Mouse (Mus musculus) gastrocnemius, adult 8-10 months (tissue): ENCODE data around the gene Gm49673. TPM values are rescaled to one million over a fixed set of nuclear protein-coding genes. Genes with fewer than 3 reads are reported as not detected.
"Not testable (repeated sequence)": the region's sequence is repeated elsewhere in the genome, so short reads cannot be mapped to it uniquely, and the experiment has no call there.

Experiments used
- DNase-seq, 2 experiments: peaks; one replicate each; pipeline ENCODE4 v3.0.0; 2022; ENCODE audit warnings: low spot score in 2 of 2
- total RNA-seq, 4 experiments: library from RNA; stranded (reverse); gene quantifications; 2 replicates each; pipeline ENCODE4 v1.2.4; 2022

Gene Gm49673
- total RNA-seq, 4 experiments from 2014 or later = 0.15 to 0.54 TPM; not detected in 2

DNA sequence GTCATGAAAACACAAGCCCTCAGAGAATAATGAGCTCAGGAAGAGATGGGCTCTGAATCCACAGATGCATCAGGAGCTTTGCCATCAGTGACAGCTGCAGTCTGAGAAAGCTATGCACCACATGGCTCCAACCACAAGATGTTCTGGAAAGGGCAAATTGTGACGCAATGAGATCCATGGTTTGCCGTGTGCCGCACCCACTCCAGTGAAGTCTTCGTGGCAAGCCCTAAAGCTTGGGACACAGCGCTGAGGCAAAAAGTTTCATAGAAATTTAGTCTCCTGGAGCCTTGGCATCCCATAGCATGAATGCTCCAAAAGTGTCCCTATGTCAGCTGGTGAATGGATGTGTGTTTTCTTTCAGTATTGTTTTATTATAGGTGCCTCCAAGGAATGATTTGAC lies 9.5 kb downstream of the Gm49673 start:
- not testable (repeated sequence) for DNase-seq

DNA sequence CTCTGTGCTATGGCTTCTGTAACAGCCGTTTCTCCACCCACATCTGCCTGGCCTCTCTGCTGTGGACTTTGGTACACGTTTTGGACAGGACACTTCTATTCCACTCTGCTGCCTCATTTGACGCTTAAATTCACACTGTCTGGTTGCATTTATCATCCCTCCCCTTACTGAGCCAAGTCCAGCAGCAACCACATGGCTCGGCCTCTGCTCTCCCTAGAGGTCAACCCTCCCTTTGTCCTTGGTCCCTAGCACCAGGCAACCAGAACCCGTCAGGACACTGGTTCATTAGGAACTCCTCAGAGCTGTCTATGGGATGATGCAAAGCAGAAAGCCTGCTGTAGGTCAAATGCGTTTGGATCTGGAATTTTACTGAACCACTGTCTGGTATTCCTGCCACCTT lies 16.7 kb downstream of the Gm49673 start:
- not testable (repeated sequence) for DNase-seq

DNA sequence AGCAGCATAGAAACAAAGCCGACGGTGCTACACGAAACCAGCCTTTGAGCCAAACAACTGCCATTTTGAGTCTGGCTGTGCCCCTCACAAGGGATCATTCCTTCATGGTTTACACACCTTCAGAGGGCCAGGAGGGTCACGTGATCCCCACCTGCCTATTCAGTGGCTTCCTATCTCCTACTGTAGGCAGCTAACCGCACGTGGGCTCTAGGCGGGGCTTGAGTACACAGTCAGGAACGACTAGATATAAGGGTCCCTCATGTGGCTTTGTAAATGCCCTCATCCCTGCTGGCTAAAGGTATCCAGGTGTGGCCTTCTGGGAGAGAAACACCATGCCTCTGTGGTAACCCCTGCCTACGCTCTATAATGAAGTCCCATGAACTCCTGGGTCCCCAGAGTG lies 18.0 kb downstream of the Gm49673 start:
- not testable (repeated sequence) for DNase-seq

DNA sequence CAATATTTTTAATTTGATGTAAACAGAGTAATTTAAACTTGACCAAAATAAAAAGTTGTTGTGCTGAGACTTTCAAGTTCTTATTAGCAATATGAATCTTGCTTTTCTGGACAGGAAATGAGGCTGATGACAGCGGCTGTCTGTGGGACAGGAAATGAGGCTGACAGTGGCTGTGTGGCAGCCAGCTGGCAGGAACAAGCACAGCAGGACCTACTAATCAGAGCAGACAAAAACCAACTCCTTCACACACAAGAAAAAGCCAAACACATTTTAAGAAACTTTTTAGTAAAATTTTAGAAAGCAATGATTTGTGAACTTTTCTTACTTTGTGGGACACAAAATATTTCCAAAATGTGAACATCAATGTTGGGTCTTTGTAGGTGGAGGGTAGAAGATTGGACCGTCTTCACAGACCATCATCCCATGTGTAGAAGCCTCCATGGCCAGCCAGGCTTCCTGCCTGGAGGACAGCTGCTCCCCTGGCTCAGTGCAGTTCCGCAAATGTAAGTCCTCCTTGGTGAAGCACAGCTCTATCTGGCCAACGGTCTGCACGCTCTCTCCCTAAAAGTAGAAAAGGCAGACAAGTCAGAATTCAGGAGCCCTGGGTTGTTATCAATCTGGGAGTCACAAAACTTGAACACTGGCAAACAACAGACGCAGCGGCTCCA lies 19.1 kb downstream of the Gm49673 start:
- not testable (repeated sequence) for DNase-seq

DNA sequence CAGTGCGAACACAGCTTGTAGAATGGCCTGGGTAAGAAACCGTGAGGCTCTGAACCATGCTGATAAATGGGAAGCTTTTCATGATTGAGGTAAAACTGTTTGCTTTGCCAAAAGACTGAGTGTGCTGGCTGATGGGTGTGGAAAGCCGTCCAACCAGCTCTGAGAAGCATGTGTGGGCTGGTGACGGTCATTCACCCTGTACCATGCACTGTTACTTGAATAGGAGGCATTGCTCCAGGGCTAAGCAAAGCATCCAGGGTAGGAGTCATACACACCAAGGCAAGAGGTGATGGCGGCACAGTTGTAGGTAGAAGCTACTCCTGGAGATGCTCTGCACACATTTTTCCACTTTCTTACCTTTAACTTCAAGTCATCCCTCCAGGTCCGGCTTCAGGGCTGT lies 23.0 kb downstream of the Gm49673 start:
- not testable (repeated sequence) for DNase-seq

DNA sequence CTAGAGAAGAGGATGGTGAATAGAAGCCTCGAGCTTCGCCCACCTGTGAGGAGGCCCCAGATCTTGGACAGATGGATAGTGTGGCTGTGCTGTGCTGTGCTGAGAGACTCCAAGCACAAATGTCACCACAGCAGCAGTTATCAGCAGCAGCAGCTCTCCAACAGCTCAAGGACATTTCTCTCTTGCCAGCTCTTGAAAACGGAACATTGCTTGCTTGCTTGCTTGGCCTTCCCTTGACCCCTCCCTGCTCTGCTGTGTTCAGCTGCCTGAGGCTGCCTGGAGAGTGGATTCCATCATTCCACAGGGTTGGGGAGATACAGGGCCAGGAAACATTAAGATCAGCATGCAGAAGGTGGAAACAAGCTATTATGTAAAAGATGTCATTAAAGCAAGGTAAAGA lies 24.6 kb downstream of the Gm49673 start:
- not testable (repeated sequence) for DNase-seq

DNA sequence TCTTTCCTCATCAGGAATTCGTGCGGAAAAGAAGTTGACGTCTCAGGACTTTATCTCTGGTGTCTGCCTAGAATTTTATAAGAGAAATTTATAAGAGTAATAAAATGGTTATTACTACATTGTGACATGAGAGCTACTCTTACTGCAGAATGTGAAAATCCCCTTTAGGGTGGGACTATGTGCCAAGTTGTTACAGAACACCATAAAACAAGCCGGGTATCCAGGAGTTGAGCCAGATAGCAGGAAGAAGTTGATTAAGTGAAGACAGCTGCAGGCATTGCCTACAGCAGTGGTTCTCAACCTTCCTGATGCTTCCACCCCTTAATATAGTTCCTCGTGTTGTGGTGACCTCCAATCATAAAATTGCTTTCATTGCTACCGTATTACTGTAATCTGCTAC lies 30.7 kb downstream of the Gm49673 start:
- DNase-seq = not testable (repeated sequence)

DNA sequence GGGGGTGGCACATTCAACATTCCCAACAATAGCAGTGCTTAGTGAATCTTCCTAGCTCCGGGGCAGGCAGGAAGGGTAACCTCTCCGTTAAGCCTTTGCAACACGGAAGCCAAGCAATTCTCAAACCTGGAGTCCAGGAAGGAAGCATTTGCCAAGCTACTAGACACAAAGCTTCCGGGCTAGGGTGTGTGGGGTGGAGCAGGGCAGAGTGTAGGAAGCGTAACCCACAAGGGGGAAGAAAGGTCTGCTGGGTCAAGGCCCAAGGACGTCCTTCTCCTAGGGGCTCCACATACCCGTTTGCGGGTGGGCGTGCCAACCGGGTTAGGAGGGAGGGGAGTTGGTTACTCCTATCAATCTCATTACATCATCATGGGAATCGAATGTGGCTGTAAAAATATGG lies 31.2 kb downstream of the Gm49673 start:
- not testable (repeated sequence) for DNase-seq

DNA sequence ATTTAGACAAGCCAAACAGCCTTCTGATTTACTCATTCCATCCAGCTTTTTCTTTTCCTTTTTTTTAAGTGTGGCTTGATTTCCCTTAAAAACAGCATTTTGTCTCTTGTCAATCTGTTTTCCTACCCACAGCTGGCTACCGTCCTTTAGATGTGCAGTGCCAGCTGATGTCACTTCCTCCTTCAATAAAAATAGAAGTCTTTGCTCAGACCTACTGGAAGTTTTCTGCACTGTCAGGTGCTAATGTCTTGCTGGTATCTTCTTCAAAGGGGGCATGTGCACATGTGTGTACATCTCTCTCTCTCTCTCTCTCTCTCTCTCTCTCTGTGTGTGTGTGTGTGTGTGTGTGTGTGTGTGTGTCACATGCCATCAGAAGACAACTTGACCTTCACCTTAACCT lies 35.4 kb downstream of the Gm49673 start:
- not testable (repeated sequence) for DNase-seq

DNA sequence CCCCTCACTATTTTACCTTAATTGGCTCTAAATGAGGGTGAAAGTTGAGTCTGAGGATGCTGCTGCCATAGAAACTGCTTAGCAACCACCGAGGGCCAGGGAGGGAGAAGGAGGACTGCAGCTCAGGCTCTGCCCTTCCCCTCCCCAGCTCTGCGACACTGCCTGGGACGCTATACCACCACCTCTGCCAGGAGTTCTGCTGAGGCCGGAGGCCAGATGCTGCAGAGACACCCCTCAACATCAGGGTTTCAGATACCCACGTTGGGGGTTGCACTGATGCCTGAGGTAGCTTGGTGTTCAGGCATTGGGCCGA lies 46.3 kb downstream of the Gm49673 start:
- not testable (repeated sequence) for DNase-seq

DNA sequence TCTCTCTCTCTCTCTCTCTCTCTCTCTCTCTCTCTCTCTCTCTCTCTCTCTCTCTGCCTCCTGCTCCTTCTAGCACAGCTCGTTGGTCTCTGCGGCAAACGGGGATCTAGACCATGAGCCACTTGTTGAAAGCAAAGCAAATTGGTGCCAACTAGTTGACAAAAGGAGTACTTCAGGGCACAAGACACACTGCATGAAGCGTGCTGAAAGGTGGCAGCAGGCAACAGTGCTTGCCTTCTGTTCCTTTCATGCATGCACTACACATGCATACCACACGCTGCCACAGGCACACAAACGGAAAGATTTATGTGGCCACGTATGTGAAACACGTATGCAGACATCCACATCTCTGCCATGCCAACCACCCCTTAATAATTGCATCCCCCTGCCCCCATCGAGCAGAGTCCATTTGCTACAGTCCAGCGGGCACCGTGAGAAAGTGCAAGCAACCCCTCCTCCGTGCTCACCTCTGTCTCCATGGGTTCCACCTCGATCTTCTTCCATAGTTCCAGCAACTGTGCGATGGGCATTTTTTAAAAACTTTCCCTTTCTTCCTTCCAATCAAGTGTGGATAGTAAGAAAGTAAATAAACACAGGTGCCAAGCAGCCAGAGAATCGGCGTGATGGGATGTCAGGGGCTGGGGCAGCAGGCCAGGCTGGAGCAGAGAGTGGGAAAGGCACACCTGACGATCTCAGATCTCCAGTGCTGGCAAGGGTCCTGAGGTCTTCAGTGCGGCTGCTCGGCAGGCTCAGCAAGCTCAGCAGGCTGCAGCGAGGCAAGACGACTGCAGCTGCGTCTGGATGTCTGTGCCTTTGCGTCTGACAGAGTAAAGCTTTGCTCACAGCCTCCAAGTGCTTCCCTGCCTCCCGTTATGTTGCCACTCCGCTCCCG lies 46.9 kb downstream of the Gm49673 start:
- not testable (repeated sequence) for DNase-seq

DNA sequence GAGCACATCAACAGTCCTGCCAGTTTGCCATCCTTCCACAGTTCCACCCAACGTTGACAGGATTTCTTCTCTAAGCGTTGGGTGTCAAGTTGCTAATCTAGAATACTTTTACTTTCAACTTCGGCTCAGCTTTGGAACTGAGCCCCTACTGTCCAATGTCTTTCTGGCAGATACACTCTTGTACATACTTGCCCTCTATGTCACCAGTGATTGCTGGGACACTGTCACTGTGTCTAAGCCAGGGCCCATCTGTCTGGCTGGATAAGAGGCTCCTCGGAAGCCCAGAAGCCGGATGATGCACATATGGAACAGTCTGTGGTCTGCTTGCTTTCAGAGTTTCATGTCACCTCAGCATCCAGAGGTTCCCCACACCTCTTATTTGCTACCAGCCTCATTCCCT lies 51.4 kb downstream of the Gm49673 start:
- DNase-seq = not testable (repeated sequence)

DNA sequence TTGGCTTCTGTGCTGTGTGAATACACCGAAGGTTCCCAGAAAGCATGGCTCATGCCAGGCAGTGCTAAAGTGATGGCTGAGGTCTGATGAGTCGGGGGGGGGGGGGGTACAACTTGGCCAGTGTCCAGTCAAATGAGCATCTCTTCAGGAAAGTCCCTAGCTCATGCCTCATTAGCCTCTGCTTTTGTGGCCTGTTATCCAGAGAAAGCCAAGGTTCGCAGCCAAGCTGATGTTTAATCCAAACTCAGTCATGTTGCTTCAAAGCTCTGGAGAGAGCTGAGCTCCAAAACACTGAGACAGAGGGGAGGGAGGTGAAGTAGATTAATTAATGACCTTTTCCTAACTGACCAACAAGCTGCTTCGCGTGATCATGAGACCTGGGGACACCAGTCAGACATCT lies 51.9 kb downstream of the Gm49673 start:
- not testable (repeated sequence) for DNase-seq

DNA sequence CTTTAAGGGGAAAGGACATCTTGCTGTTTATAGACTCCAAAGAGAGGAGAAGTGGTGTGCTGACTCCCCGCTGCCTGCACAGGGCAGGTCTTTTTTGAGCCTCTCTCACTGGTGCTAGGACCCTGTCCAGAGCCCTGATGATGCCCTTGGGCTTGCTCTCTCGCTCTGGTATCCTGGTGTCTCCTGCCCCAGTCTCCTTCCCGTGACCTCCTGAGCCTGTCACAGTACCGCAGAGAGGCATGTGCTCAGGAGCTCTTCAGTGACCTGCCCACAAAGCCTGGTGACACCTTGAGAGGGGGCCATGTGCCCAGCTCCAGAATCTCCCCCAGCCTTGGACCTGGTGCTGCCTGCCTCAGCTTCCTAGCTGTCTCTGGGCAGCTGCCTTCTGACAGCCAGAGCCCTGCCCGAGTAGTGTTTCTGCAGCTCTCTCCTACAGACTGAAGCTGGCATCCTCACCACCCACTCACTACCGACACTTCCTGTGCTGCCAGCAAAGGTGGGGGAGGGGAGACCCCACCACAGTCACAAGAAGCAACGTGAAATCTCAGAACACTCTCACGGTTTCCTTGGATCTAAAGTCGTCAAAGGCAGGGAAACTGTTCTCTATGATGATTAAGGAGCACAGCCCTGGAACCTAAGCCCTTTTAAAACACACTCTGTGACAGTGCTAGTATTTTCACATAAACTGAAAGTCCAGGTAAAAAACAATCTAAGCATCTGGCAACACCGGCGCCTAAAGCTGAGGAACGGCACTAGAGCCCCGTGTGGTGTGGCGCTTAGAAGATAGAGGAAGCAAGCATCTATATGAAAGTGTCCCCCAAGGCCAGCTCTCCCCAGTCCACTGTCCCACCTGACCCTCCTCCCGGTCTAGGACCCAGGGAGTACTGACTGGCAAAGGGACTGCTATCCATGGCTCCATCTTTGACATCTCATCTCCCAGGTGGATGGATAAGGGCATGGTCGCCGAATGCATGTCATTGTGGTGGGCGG lies 54.8 kb downstream of the Gm49673 start:
- DNase-seq = not testable (repeated sequence)

DNA sequence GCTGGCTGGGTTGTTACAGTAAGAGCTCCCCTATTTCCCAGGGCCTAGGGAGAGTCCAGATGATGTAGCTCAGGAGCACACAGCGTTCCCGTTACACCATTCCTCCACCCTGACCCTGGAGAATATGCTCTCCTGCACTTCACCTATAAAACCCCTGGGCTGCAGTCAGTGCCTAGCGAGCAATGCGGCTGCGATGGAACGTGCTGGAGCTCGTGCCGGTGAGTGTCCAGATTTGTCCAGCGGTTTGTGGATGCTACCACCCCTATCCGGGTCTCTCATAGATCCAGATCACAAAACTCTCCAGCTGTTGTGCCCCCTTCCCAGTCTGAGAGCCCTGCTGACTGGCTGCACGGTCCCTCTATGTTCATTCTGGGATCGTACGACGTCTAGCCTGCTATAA lies 56.3 kb downstream of the Gm49673 start:
- DNase-seq = not testable (repeated sequence)

DNA sequence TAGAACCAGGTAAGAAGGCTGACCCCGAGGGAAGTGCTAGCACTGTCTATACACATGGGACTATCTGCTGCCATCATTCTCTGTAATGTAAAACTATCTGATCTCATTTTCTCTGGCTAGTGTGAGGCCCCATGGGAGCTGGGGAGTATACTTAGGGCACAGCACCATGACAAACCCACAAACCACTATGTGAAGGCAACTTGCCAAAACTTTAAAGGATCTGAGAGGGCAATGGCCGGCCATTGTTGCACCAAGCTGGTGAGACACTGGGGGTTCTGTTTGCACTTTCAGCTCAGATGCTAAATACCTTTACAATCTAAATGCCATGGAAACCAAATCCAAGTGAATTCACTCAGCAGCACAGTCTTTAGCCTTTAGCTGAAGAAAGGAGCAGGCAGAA lies 77.7 kb downstream of the Gm49673 start:
- DNase-seq = not testable (repeated sequence)

DNA sequence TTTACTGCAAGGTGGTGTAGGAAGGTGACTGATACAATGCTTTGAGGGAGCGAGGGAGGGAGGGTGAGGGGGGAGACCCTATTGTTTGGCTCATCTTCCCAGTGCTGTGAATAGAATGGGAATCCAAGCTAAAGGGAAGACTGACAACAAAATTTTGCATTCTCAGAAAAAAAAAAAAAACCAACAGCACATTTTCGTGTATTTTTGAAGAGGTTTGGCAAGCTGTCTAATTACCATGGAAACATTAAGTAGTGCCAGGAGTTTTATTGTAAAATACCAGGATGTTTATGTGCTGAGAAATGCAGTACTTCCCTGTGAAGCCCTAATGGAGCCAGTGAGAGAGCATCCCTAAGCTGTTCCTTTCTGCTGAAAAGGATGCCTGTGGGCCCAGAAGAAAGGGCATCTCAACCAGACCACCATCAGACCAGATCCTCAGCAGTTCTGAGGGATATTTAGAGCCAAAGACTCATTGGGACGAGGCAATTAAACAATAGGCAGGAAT lies 90.9 kb downstream of the Gm49673 start:
- DNase-seq = not testable (repeated sequence)

DNA sequence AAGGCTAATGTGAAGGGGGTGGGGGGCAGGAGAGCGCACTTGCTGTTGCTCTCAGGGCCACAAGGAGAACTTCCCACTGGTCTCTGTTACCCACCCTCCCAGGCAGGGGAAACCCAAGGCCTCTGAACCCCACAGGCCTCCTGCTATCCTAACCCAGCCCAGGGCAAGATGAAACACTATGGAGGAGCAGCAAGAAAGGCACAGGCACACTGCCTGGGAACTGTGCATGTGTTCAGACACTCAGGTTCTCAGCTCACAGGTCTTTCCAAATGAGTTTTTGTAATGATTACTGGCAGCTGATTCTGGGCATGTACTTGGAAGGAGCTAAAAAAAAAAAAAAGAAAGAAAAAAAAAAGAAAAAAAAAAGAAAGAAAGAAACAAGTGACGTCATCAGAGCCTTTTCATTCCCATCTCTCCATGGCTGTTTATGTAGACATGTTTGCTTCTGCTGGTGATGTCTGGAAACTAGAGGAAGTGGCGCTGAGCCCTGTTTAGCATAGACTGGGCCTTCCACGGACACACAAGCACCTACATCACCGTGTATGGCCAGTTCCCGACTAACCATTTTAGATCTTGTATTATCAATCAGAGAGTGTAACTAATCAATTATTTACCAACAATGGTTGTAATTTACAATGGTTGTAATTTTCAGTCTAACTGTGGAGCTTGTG lies 91.5 kb downstream of the Gm49673 start:
- DNase-seq = not testable (repeated sequence)

DNA sequence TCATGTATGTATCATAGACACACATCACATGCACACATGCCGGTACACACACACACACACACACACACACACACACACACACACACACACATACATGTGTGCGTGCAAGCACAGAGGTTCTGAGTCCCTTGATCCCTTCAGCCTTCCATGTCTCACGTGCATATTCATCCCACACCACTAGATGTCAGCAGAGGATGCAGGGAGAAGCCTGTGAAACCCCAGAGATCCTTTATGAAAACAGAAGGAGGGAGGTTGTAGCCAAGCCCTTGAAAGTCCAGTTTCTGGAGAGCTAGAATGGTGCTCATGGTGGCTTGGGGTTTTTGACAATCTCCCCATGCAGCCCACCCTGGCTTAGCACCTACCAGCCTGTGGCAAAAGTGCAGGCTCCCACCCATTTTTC lies 96.3 kb downstream of the Gm49673 start:
- peak; percentile 57 to 66 for DNase-seq

DNA sequence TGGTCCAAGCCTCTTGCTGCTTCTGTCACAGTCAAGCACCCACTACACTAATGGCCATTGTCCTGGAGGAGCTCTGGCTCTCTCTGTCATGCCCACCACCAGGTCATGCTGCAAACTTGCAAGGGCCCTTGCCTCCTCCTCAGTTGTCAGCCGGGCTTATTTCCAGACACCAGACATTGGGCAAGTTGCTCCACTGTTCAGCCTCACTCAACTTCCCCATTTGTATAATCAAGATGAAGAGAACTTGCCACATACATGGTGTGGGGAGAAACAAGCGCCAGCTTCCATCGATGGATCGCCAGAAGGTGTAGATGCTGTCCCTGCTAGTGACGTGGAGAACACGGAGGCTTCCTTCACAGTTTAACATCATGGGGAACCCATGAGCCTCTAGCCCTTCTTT lies 97.4 kb downstream of the Gm49673 start:
- DNase-seq = not testable (repeated sequence)

DNA sequence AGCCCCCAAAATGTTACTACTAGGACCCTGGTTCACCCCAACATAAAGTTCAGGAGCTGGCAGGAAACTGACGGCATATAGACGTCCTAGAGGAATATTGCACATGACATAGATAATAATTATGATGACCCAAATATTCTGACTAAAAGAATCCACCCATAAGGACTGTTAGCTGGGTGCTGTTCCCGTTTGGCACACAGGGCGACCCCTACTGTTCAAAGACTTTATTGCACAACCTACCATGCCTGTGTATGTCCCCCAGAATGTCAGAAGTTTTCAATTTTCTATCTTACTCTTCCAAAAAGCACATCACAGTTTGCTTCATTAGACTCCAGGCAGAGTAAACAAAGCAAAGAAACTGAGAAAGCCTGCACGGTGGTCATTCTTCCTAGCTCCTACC lies 101.4 kb downstream of the Gm49673 start:
- DNase-seq = peak; percentile 21 to 33
